Mouse (Mus musculus) Patski (cell line): ENCODE measurements around the gene Stat5a. TPM values are rescaled to one million over a fixed set of nuclear protein-coding genes. Genes with fewer than 3 reads are reported as not detected.

Experiments used
- ATAC-seq: fragments of 100-300 bp; one replicate; pipeline ENCODE4 v1.8.0; 2021
- CTCF ChIA-PET: fragments of 350-600 bp; sonication (Branson Sonifier 250); formaldehyde crosslinking; loops from one replicate; lab custom pipeline; 2022; ENCODE audit warnings: inconsistent platforms; lab: Charles Lee
- POLR2A ChIA-PET: fragments of 350-600 bp; sonication (Branson Sonifier 250); formaldehyde crosslinking; loops from one replicate; lab custom pipeline; 2022; ENCODE audit warnings: antibody characterized with exemption, inconsistent platforms; lab: Charles Lee
- DNase-seq: peaks from one replicate; pipeline ENCODE4 v3.0.0-alpha.2; 2011; ENCODE audit warnings: low read depth, low spot score
- H3K27me3 ChIP-seq: fragments of 371-371 bp; one replicate; pipeline ENCODE4 v1.5.1; 2021
- CTCF ChIP-seq: fragments of 100-300 bp; IDR thresholded peaks from one replicate; pipeline ENCODE4 v1.5.1; 2021
- in situ Hi-C: fragments of 300-500 bp; cut with MboI; formaldehyde crosslinking; loops from 3 replicates; pipeline ENCODE4 v1.11.1; 2018; ENCODE audit warnings: low pct_unique_long_range_greater_than_20kb, mixed read lengths
- polyA plus RNA-seq: library from polyadenylated mRNA; unstranded; gene quantifications from one replicate; pipeline ENCODE4 v1.2.3, GENCODE M21; 2021

Gene Stat5a
- polyA plus RNA-seq, 1 experiment from 2014 or later, result 14.4 TPM

GRCm38 (mm10) chr11:100930611-100931010, 71.5 kb downstream of the Stat5a start:
- H3K27me3 ChIP-seq, result no peaks in the 10 kb centered on the region
- in situ Hi-C loops, result no loop called here
- ChIA-PET POLR2A (interaction anchor here (0.7 to 1.6 kb wide), 6 partner anchors 11 to 361 kb away, joined by 3 to 6 read pairs (median 4); no protein-coding TSS in a partner anchor), CTCF (interaction anchor here (0.8 to 1.4 kb wide), 4 partner anchors 9 to 21 kb away, joined by 3 to 4 read pairs (median 3); no protein-coding TSS in a partner anchor)
- TF ChIP-seq CTCF, result no peak
- DNase-seq, result no peak
- ATAC-seq, result no peak

- no peak for TF ChIP-seq CTCF
- H3K27me3 ChIP-seq, result no peaks in the 10 kb centered on the region
- POLR2A ChIA-PET, result interaction anchor here (0.7 to 1.6 kb wide), 5 partner anchors 10 to 362 kb away, joined by 3 to 4 read pairs (median 3); no protein-coding TSS in a partner anchor
- ATAC-seq (peak; percentile 21), DNase-seq (no peak)
- in situ Hi-C loops, result no loop called here
- CTCF ChIA-PET, result interaction anchor here (1.0 to 1.4 kb wide), 2 partner anchors 10 to 14 kb away, joined by 3 to 4 read pairs; no protein-coding TSS in a partner anchor
These were observed 72.2 kb downstream of the Stat5a start for GRCm38 (mm10) chr11:100931254-100931921.

Other genes with a start within 250 kb of the Stat5a start
- gene Nkiras2, start 240.1 kb upstream of the Stat5a start, polyA plus RNA-seq, result 36.5 TPM
- gene Dnajc7, start 239.2 kb upstream of the Stat5a start, polyA plus RNA-seq, result 268 TPM
- not detected for gene Zfp385c, start 166.9 kb upstream of the Stat5a start, polyA plus RNA-seq
- 1.5 TPM for gene Dhx58, start 155.1 kb upstream of the Stat5a start, polyA plus RNA-seq
- gene Kat2a, start 146.9 kb upstream of the Stat5a start, polyA plus RNA-seq, result 55.3 TPM
- 0.49 TPM for gene Hspb9, start 145.5 kb upstream of the Stat5a start, polyA plus RNA-seq
- gene Rab5c, start 121.1 kb upstream of the Stat5a start, polyA plus RNA-seq, result 194 TPM
- 0.01 TPM for gene Kcnh4, start 99.4 kb upstream of the Stat5a start, polyA plus RNA-seq
- gene Hcrt, start 96.4 kb upstream of the Stat5a start, polyA plus RNA-seq, result not detected
- 24.7 TPM for gene Ghdc, start 88.4 kb upstream of the Stat5a start, polyA plus RNA-seq
- gene Stat5b, start 8.6 kb upstream of the Stat5a start, polyA plus RNA-seq, result 26.8 TPM
- 152 TPM for gene Stat3, start 80.2 kb downstream of the Stat5a start, polyA plus RNA-seq
- gene Cavin1, start 111.5 kb downstream of the Stat5a start, polyA plus RNA-seq, result 211 TPM
- 141 TPM for gene Atp6v0a1, start 150.1 kb downstream of the Stat5a start, polyA plus RNA-seq
- 46.4 TPM for gene Naglu, start 210.7 kb downstream of the Stat5a start, polyA plus RNA-seq
- 0.83 TPM for gene Hsd17b1, start 219.1 kb downstream of the Stat5a start, polyA plus RNA-seq
- 45.7 TPM for gene Coasy, start 223.2 kb downstream of the Stat5a start, polyA plus RNA-seq
- gene Mlx, start 227.9 kb downstream of the Stat5a start, polyA plus RNA-seq, result 44.5 TPM
- 20.6 TPM for gene Psmc3ip, start 236.1 kb downstream of the Stat5a start, polyA plus RNA-seq